Mouse (Mus musculus): ENCODE measurements at regions not wholly inside any gene's neighbourhood (a gene's known extent, or its start where the extent isn't known, plus 50 kb on each side); places are given as distances from the start of the nearest gene placed in this dataset.

- peak; percentile 90 for DNase-seq
Measured at GRCm38 (mm10) chr10:95622879-95623517, 50.3 kb downstream of the Anapc15-ps start.

- DNase-seq, result no peak
Measured at GRCm38 (mm10) chr10:95620796-95621195, 52.5 kb downstream of the Anapc15-ps start.

- no peak for DNase-seq
Measured at GRCm38 (mm10) chr10:95619601-95620000, 53.6 kb downstream of the Anapc15-ps start.

GRCm38 (mm10) chr10:95618451-95619079 lies 54.6 kb upstream of the Nudt4 start:
- DNase-seq, result no peak

- DNase-seq, result peak; percentile 93
Measured at GRCm38 (mm10) chr10:95616821-95617220, 52.9 kb upstream of the Nudt4 start.

GRCm38 (mm10) chr10:95615849-95616650 lies 52.1 kb upstream of the Nudt4 start:
- DNase-seq, result no peak

Measured in heart, adult 11 months (tissue).